Mouse (Mus musculus): Measurements from ENCODE around the gene Cad.

Cad gene

DNA sequence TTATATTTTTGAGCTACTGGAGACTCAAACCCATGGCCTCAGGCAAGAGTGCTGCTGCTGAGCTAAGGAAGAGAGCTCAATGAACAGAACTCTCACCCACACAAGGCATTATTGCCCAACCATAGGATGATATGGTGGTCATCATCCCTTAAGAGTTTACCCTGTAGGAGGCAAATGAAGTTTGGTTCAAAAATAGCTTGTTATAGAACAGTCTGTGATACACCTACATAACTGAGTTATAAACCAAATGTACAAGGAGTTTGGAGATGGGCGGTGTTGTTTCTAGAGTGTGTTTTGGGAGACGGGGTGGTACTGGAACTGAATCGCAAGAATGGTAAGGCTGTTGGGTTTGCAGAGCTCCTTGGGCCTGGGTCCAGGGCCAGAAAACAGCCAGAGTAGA, 15.2 kb downstream of the Cad start:
- DNase-seq (ENCODE audit: extremely low read depth, low read depth, low spot score) = no peak

DNA sequence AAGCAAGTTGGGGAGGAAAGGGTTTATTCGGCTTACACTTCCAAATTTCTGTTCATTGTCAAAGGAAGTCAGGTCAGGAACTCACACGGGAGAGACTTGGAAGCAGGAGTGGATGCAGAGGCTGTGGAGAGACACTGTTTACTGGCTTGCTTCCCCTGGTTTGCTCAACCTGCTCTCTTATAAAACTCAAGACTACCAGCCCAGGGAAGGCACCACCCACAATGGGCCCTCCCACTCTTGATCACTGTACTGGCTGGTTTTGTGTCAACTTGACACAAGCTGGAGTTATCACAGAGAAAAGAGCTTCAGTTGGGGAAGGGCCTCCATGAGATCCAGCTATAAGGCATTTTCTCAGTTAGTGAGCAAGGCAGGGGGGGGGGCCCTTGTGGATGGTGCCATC, 16.5 kb downstream of the Cad start:
- no peak for DNase-seq (ENCODE audit: extremely low read depth, low read depth, low spot score)

DNA sequence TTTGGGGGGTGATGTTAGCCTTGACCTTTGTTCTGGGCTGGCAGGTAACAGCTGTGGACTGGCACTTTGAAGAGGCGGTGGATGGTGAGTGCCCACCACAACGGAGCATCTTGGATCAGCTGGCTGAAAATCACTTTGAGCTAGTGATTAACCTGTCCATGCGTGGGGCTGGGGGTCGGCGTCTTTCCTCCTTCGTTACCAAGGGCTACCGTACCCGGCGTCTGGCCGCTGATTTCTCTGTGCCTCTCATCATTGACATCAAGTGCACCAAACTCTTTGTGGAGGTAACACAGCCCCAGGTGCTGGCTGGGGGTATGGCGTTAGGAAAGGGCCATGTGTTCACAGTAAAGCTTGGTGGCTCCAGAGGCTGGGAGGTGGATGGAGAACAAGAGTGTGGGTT, 17.2 kb downstream of the Cad start:
- no peak for DNase-seq (ENCODE audit: extremely low read depth, low read depth, low spot score)

DNA sequence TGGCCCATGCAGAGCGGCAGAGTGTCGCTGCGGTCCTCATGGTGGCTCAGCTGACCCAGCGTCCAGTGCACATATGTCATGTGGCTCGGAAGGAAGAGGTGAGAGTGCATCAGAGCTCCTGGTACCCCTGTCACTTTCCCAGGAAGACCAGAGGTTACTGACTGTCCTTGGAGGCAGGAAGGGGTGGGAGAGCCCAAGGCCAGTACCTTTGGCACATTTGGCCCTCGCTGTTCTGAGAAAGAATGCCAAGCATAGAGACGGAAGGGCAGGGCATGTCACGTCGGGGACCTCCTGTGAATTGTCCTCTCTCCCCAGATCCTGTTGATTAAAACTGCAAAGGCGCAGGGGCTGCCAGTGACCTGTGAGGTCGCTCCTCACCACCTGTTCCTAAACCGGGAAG, 18.6 kb downstream of the Cad start:
- no peak for DNase-seq (ENCODE audit: extremely low read depth, low read depth, low spot score)

- no peak for DNase-seq (ENCODE audit: extremely low read depth, low read depth, low spot score)
These were observed 21.8 kb downstream of the Cad start for GRCm38 (mm10) chr5:31076346-31076745.

- DNase-seq (ENCODE audit: extremely low read depth, low read depth, low spot score) = no peak
These were observed 25.6 kb downstream of the Cad start for GRCm38 (mm10) chr5:31080059-31080794.

DNA sequence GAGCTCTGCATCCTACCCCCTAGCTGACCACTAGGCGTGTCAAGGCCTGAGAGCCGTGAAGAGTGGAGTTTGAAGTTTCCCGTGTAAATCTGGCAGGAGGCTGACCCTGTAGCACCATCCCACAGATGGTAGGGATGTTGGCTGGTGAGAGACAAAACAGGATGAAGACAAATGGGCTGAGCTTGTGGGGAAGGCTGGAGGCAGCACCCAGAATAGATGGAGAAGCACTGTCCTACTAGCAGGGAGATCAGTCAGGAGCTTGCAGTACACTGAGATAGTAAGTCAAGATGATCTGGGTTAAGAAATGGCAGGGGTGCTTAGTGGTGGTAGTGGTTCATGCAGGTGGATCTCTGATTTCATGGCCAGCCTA, 26.2 kb downstream of the Cad start:
- no peak for DNase-seq (ENCODE audit: extremely low read depth, low read depth, low spot score)

- no peak for DNase-seq (ENCODE audit: extremely low read depth, low read depth, low spot score)
These were observed 26.8 kb downstream of the Cad start for GRCm38 (mm10) chr5:31081386-31081785.

- DNase-seq (ENCODE audit: extremely low read depth, low read depth, low spot score) = no peak
These were observed 27.8 kb downstream of the Cad start for GRCm38 (mm10) chr5:31082355-31082754.

GRCm38 (mm10) chr5:31082935-31083625, 28.5 kb downstream of the Cad start:
- no peak for DNase-seq (ENCODE audit: extremely low read depth, low read depth, low spot score)

DNA sequence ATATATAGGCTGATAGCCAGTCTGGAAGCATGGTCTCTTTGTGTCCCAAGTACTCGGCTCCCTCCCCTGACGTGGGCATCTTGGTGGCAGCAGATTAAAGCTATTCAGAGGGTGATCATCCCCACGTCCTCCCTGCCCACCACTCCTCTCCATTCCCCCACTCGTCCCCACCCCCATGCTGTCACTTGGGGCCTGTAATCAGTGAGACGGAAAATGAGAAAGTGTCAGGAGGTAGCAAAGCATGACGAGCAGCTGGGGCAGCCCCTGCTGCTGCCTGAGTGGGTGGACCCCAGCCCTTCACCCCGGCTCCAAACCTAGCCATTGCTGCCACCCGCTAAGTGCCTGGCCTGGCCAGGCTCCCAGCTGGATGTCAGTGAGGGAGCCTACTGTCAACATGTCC, 29.4 kb downstream of the Cad start:
- no peak for DNase-seq (ENCODE audit: extremely low read depth, low read depth, low spot score)

GRCm38 (mm10) chr5:31086606-31087005, 32.0 kb downstream of the Cad start:
- DNase-seq (ENCODE audit: extremely low read depth, low read depth, low spot score) = no peak

- DNase-seq (ENCODE audit: extremely low read depth, low read depth, low spot score) = no peak
These were observed 32.6 kb downstream of the Cad start for GRCm38 (mm10) chr5:31087131-31087530.

GRCm38 (mm10) chr5:31092231-31092975, 37.8 kb downstream of the Cad start:
- no peak for DNase-seq (ENCODE audit: extremely low read depth, low read depth, low spot score)

- DNase-seq (ENCODE audit: extremely low read depth, low read depth, low spot score) = no peak
These were observed 38.8 kb downstream of the Cad start for GRCm38 (mm10) chr5:31093151-31094041.

GRCm38 (mm10) chr5:31094100-31094798, 39.7 kb downstream of the Cad start:
- DNase-seq (ENCODE audit: extremely low read depth, low read depth, low spot score) = no peak

- DNase-seq (ENCODE audit: extremely low read depth, low read depth, low spot score) = no peak
These were observed 40.5 kb downstream of the Cad start for GRCm38 (mm10) chr5:31094799-31095691.

- no peak for DNase-seq (ENCODE audit: extremely low read depth, low read depth, low spot score)
These were observed 41.3 kb downstream of the Cad start for GRCm38 (mm10) chr5:31095711-31096480.

Measured in fat pad, adult 2 months (tissue).